Mouse (Mus musculus) C2C12 (cell line): ENCODE measurements around the gene Tomm22.

Experiments
- CEBPB ChIP-seq: IDR thresholded peaks from one replicate; pipeline ENCODE4 v1.6.1; 2011; ENCODE audit warnings: low read depth, mild to moderate bottlenecking, control low read depth, moderate library complexity
- CTCF ChIP-seq: IDR thresholded peaks from one replicate; pipeline ENCODE4 v1.5.1; 2011; ENCODE audit not compliant: control insufficient read depth, insufficient read depth, insufficient read length
- MAX ChIP-seq: IDR thresholded peaks from one replicate; pipeline ENCODE4 v1.6.1; 2011; ENCODE audit warnings: mild to moderate bottlenecking, control low read depth
- MYOD1 ChIP-seq: IDR thresholded peaks from one replicate; pipeline ENCODE4 v1.6.1; 2011; ENCODE audit warnings: low read depth; ENCODE audit not compliant: control insufficient read depth, insufficient read length
- MYOG ChIP-seq: IDR thresholded peaks from one replicate; pipeline ENCODE4 v1.6.1; 2011; ENCODE audit not compliant: control insufficient read depth, insufficient read length; ENCODE audit errors: extremely low read depth
- USF1 ChIP-seq: IDR thresholded peaks from one replicate; pipeline ENCODE4 v1.6.1; 2011; ENCODE audit warnings: low read depth, mild to moderate bottlenecking, control low read depth, moderate library complexity

DNA sequence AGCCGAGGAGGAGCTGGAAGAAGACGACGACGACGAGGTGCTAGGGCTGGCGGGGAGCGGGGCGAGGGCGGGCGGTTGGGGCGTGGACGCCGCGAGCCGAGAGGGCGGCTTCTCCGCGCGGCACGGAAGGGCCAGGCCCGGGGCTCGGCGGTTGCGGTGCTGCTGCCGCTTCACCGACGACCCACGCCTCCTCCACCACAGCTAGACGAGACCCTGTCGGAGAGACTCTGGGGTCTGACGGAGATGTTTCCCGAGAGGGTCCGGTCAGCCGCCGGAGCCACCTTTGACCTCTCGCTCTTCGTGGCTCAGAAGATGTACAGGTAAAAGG is 275 bp downstream of the Tomm22 start:
- TF ChIP-seq MYOD1 (no peak), CTCF (no peak), USF1 (no peak), MAX (no peak), MYOG (no peak), CEBPB (no peak)
